Mouse (Mus musculus): Measurements from ENCODE around the gene Gpr63. TPM values are rescaled to one million over a fixed set of nuclear protein-coding genes. Genes with fewer than 3 reads are reported as not detected.
"Not testable (repeated sequence)": the region's sequence is repeated elsewhere in the genome, so short reads cannot be mapped to it uniquely, and the experiment has no call there.

The Gpr63 gene
- 1.7 and 2.2 TPM in 2 replicates for polyA plus RNA-seq (2016; fragmentation: Nextera tagmentation; extraction: Ambion mirVana)

DNA sequence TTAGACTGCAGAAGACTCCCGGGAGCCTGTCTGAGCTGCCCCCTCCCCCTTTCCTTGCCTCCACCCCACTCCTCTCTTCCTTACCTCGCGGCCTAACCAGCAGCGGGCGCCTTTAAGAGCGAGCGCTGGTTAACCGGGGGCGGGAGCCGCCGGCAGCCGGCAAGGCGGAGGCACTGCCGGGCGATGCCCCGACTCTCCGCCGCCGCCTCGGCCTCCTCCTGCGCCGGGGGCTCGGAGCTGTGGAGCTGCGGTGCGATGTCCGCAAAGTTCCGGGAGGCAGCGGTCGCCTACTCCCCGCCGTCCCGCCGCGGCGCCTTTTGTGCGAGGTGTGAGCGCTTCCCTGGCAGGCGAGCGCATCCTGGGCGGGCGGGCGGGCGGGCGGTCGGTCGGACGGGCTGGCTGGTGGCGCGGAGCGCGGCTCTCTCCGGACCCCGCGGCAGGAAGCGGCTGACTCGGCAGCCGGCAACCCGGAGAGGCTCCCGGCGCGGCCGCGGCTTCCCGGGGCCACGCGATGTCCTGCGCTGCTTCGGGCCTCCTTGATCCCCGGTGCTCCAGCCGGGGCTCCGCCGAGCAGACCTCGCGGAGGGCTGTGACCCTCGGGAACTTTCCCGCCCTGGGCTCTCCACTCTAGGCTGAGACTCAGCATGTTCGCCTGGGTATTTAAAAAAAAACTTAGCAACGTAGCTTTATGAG is at the start of gene Gpr63:
Gene Gpr63 (plus strand): TSS at position 109 of the 693 bp plus-strand sequence.
- WGBS: under 1% methylated on average over 73 of the region's 78 CpGs
- peaks cover 7% of the 10 kb centered on the region for H3K27me3 ChIP-seq (ENCODE audit: poor library complexity, severe bottlenecking)
- H3K4me3 ChIP-seq: peak within 1 kb of the TSS; percentile 82
- DNase-seq (ENCODE audit: extremely low spot score, low spot score): peak; percentile 78
- peak within 1 kb of the TSS; percentile 97 for H3K27ac ChIP-seq
- no peaks in the 10 kb centered on the region for H3K9me3 ChIP-seq
- H3K36me3 ChIP-seq (replicated peaks): no peaks in the 10 kb centered on the region
- H3K4me1 ChIP-seq: peaks cover 27% of the 10 kb centered on the region

DNA sequence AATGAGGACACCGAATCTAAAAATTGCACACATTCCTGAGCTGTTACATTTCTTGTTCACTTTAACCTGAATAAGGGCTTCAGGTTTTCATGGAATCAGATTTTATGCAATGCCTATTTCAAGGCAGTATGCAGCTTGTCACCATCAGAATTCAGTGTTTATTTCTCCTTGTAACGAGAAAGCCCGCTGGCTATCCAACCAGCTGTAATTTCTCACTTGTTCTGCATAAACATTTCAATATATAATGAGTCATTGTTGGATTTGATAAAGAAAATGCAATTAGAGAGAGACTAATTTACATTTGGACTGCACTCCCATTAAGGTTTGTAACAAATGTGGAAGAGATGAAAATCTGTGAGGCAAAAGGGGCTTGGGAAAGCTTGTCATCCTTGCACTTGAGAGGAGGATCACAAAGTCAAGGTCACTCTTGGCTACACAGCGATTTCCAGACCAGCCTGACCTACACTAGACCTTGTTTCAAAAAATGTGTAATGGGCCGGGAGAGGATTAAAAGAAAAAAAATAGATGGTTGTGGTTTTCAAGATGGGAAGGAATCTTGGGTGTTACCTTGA is 46.1 kb upstream of the Gpr63 start:
- H3K36me3 ChIP-seq (replicated peaks): no peaks in the 10 kb centered on the region
- no peaks in the 10 kb centered on the region for H3K27me3 ChIP-seq (ENCODE audit: poor library complexity, severe bottlenecking)
- peaks cover 4% of the 10 kb centered on the region; the same call in 1 of the 2 replicates for H3K4me1 ChIP-seq
- no peak for DNase-seq (ENCODE audit: extremely low spot score, low spot score)
- 85% methylated on average over 5 of the region's 5 CpGs for WGBS
- H3K27ac ChIP-seq: no peak overlapping the region
- H3K9me3 ChIP-seq: no peaks in the 10 kb centered on the region
- no peak overlapping the region for H3K4me3 ChIP-seq

DNA sequence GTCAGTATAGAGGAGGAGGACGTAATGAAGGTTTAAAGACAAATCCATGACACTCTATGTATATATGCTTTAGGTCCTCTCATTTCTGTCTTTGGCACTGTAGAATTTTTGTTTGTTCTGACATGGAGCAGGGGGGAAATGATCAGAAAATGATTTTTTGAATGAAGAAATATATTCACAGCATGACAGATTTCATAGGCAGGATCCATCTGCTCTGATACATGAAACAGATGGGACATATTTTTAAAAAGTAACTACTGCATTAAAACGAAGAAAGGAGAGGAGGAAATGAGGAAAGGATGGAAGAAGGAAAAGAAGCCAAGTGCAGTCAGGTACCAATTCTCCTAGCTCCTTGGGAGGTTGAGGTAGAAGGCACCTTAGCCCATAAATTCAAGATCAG is 41.5 kb upstream of the Gpr63 start:
- no peaks in the 10 kb centered on the region for H3K27me3 ChIP-seq (ENCODE audit: poor library complexity, severe bottlenecking)
- no peak overlapping the region for H3K27ac ChIP-seq
- H3K36me3 ChIP-seq (replicated peaks): no peaks in the 10 kb centered on the region
- H3K4me3 ChIP-seq: no peak overlapping the region
- DNase-seq (ENCODE audit: extremely low spot score, low spot score): no peak
- H3K4me1 ChIP-seq: no peaks in the 10 kb centered on the region
- H3K9me3 ChIP-seq: no peaks in the 10 kb centered on the region
- WGBS: 81% methylated on average over 2 of the region's 2 CpGs

DNA sequence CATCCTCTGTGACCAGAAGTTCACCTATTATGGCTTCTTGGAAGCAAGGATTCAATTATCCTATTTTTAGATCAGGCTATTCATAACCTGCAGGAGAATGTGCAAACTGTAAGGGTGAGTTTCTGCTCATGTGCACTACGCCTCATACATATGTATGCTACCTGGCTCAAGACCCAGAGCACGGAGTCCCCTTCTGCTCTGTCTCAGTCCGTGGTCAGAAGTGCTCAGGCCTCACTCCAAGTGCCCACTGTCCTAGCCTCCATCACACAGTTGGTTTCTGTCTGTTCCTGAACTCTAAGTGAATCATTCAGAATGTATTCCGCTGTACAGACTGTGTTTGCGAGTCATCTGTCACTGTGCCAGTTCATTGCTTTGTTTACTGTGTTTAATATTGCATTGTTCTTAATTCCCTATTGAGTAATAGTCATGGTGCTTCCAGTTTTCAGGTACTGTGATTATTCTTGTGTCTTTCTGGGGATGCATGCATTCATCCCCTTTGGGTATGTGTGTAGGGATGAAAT is 37.9 kb upstream of the Gpr63 start:
- WGBS: 87% methylated on average over 5 of the region's 5 CpGs
- Histone ChIP-seq H3K27ac (no peak overlapping the region), H3K4me1 (no peaks in the 10 kb centered on the region), H3K36me3 (replicated peaks) (no peaks in the 10 kb centered on the region), H3K27me3 (ENCODE audit: poor library complexity, severe bottlenecking) (no peaks in the 10 kb centered on the region), H3K9me3 (no peaks in the 10 kb centered on the region), H3K4me3 (no peak overlapping the region)
- DNase-seq (ENCODE audit: extremely low spot score, low spot score): no peak

DNA sequence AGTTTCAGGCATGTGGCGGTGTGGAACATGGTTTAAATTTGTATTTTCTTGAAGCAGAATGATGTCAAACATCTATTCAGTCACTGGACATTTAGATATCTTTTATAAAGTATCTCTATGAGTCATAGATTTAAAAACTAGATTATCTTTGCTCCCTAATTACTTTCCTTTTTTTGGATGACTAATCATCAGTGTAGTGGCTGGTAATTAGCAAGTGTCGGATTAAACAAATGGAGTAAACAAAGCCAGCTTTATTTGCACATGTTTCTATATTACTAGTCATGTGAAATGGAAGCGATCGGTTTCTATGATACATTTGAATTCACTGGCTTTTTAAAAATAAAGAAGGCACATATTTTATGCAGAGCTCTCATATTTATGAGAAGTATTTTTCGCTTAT is 37.3 kb upstream of the Gpr63 start:
- WGBS: 86% methylated on average over 5 of the region's 5 CpGs
- no peak for DNase-seq (ENCODE audit: extremely low spot score, low spot score)
- no peaks in the 10 kb centered on the region for H3K9me3 ChIP-seq
- no peak overlapping the region for H3K27ac ChIP-seq
- H3K4me3 ChIP-seq: no peak overlapping the region
- no peaks in the 10 kb centered on the region for H3K27me3 ChIP-seq (ENCODE audit: poor library complexity, severe bottlenecking)
- no peaks in the 10 kb centered on the region for H3K36me3 ChIP-seq (replicated peaks)
- no peaks in the 10 kb centered on the region for H3K4me1 ChIP-seq

DNA sequence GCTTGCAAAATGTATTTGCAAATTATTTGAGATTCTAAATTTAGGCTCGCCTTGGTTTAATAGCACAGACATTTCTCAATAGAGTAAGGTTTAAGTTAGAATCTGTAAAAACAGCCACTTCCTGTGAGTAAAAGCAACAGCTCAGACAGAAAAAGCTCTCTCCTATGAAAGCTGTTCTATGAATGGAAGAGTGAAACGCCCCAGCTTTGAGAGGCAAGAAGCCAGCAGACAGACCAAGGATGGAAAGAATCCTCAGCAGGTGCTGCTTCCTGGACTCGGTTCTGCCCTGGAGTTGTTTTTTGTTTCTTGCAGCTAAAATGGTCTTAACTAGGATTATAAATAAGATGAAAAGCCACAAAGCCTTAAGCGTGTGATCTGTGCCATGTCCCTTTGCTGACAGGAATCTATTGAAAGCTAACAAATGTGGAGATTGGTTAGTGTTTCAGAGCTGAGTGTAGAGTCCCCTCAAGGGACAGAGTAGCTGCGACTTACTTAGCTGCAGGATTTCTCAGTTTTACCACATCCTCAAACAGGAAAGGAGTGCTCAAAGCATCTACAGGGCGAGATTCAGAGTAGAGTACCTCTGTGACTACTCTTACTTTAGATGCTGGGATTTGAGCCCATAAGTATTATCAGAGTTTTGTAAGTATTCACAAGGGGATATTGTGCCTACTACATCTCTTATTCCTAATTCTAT is 23.3 kb upstream of the Gpr63 start:
- WGBS: 49% methylated on average over 6 of the region's 6 CpGs
- no peak for DNase-seq (ENCODE audit: extremely low spot score, low spot score)
- Histone ChIP-seq H3K27me3 (ENCODE audit: poor library complexity, severe bottlenecking) (no peaks in the 10 kb centered on the region), H3K4me1 (peaks cover 5% of the 10 kb centered on the region; the same call in 1 of the 2 replicates), H3K9me3 (no peaks in the 10 kb centered on the region), H3K4me3 (no peak overlapping the region), H3K36me3 (replicated peaks) (no peaks in the 10 kb centered on the region), H3K27ac (no peak overlapping the region)

DNA sequence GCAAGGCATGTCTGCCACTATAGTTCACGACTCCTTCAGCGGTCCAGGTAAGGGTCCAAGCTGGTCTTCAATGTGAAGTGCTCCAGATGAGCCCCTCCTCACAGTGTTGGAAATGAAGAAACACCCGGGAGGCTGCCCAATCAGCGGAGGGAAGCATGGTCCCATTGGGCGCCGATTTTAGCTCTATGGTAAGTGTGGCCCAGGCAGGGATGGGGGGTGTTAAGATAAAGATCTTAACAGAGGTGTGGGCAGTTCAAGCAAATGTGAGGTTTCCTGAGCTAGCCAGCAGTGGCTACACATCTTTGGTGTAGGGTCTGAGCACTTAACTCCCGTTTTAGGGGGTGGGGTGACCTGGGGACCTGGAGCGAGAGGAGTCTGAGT is 299 bp upstream of the Gpr63 start:
- WGBS: 5% methylated on average over 8 of the region's 8 CpGs
- no peak for DNase-seq (ENCODE audit: extremely low spot score, low spot score)
- H3K27ac ChIP-seq: peak overlapping the region; percentile 97

DNA sequence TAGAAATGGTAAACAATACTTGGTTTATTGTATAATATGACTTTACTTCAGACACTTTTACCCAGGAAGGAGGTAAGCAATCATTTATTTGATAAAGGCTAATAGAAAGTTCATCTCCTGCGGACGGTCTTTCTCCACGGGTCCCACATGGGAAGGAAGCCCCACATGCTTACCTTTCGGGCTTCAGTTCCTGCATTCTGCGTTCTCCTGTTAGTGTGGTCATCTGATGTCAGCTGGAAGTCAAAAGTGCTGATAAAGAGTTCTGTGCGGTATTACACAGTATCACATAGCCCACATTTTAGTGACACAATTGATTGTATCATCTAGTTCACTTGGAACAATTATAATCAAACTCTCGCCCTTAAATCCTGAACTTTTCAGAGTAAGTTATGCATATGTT is 1.0 kb downstream of the Gpr63 start:
- Histone ChIP-seq H3K27ac (peak overlapping the region; percentile 97), H3K4me1 (peaks cover 27% of the 10 kb centered on the region), H3K36me3 (replicated peaks) (no peaks in the 10 kb centered on the region), H3K9me3 (no peaks in the 10 kb centered on the region), H3K27me3 (ENCODE audit: poor library complexity, severe bottlenecking) (peaks cover 7% of the 10 kb centered on the region), H3K4me3 (peak overlapping the region; percentile 82)
- DNase-seq (ENCODE audit: extremely low spot score, low spot score): no peak
- WGBS: 25% methylated on average over 7 of the region's 7 CpGs

More for the DNA sequence above, 299 bp upstream of the Gpr63 start:
- Histone ChIP-seq H3K36me3 (replicated peaks) (no peaks in the 10 kb centered on the region), H3K27me3 (ENCODE audit: poor library complexity, severe bottlenecking) (peaks cover 7% of the 10 kb centered on the region), H3K4me1 (peaks cover 27% of the 10 kb centered on the region), H3K9me3 (no peaks in the 10 kb centered on the region), H3K4me3 (peak overlapping the region; percentile 82)

DNA sequence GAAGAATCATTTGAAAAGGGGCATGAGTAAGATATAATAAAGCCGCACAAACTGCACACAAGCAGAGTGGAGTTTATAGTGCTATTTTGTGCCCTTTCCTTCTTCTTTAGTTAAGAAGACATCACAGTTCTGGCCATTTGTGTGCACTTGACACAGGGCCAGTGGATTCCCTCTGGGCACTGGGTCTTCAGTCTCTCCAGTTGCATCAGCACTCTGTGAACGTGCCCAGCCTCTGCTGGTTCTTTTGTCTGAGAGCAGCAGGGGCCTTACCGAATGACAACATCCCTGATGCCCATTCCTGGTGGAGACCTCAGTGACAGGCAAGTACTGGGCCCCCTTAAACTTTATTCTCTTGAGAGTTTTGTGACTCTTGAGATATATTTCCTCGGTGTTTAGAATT is 12.4 kb downstream of the Gpr63 start:
- Histone ChIP-seq H3K9me3 (peaks cover 4% of the 10 kb centered on the region; the same call in 1 of the 2 replicates), H3K27ac (no peak overlapping the region), H3K36me3 (replicated peaks) (peaks cover 16% of the 10 kb centered on the region), H3K4me1 (peaks cover 5% of the 10 kb centered on the region), H3K4me3 (no peak overlapping the region), H3K27me3 (ENCODE audit: poor library complexity, severe bottlenecking) (no peaks in the 10 kb centered on the region)
- no peak for DNase-seq (ENCODE audit: extremely low spot score, low spot score)
- 47% methylated on average over 4 of the region's 4 CpGs for WGBS

DNA sequence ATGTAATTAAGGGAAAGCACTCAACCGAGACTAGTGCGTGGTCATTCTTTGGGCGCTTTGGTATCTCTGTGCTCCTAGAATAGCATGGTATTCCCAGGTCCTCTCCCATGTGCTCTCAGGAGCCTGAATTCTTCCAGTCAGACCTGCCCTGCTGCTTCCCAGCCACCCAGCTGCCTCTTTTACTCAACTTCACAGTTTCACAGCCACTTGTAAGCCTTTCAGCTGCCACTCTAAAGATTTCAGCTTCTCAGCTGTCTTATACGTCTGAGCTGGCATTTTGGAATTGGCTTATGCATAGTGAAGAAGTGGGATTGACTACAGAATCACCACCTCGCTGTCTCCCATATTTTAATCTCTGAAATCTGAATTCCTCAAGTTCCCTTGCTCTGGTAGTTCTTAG is 19.4 kb downstream of the Gpr63 start:
- no peaks in the 10 kb centered on the region for H3K27me3 ChIP-seq (ENCODE audit: poor library complexity, severe bottlenecking)
- peaks cover 4% of the 10 kb centered on the region; the same call in 1 of the 2 replicates for H3K9me3 ChIP-seq
- no peak for DNase-seq (ENCODE audit: extremely low spot score, low spot score)
- H3K36me3 ChIP-seq (replicated peaks): peaks cover 16% of the 10 kb centered on the region
- H3K27ac ChIP-seq: no peak overlapping the region
- no peaks in the 10 kb centered on the region for H3K4me1 ChIP-seq
- no peak overlapping the region for H3K4me3 ChIP-seq
- 96% methylated on average over 5 of the region's 5 CpGs for WGBS

DNA sequence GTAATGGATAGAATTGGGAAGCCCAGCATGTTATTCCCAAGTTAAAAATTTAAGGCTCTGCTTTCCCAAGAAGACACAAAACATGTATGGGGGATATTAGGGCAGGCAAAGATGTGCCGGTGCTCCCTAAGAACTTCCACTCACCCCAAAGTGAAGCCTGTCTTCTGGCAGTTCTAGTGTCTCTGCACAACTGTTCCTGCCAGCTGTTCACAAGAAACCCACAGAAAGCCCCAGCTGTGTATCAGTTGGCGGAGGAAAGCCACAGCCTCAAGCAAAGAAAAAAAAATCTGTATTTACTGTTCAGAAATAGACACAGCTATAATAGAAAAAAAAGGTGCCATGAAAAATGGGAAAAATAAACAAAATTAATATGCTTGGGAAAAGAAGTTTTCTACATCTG is 25.3 kb downstream of the Gpr63 start:
- no peak for DNase-seq (ENCODE audit: extremely low spot score, low spot score)
- peaks cover 11% of the 10 kb centered on the region; the same call in 1 of the 2 replicates for H3K36me3 ChIP-seq (replicated peaks)
- no peak overlapping the region for H3K4me3 ChIP-seq
- H3K9me3 ChIP-seq: no peaks in the 10 kb centered on the region
- H3K27ac ChIP-seq: no peak overlapping the region
- H3K4me1 ChIP-seq: no peaks in the 10 kb centered on the region
- no peaks in the 10 kb centered on the region for H3K27me3 ChIP-seq (ENCODE audit: poor library complexity, severe bottlenecking)
- WGBS: 89% methylated on average over 2 of the region's 2 CpGs

DNA sequence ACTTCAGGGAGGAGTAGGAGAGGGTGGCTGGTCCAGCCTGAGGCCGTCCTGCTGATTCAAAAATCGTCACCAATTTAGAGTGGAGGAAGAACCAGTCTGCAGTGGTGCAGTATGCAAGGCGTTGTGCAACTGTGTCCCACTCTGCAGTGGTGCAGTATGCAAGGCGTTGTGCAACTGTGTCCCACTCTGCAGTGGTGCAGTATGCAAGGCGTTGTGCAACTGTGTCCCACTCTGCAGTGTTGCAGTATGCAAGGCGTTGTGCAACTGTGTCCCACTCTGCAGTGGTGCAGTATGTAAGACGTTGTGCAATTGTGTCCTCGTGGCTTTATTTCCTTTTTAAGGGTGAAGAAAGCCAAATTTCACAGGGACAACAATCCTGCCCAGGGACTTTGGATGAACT is 43.1 kb downstream of the Gpr63 start:
- not testable (repeated sequence) for H3K4me3 ChIP-seq; H3K27me3 ChIP-seq (ENCODE audit: poor library complexity, severe bottlenecking)
- 91% methylated on average over 8 of the region's 8 CpGs for WGBS

DNA sequence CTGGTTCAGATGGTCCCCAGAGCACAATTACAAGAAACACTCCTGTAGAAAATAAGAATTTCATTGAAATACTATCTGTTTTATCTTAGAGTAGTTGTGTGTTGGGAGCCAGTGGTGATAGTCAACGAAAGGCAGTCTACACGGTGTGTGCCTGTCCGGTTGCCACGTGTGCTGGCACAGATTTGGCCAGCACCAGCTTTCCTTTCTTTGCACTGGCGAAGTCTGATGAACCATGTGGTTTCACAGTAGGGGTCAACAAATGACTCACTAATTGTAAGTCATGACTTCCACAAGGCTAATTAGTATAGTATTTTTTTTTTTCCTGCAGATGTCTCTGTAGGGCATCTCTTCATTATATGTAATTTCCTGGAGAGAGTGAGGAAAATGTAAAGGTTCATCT is 45.6 kb downstream of the Gpr63 start:
- H3K9me3 ChIP-seq: no peaks in the 10 kb centered on the region
- no peak for DNase-seq (ENCODE audit: extremely low spot score, low spot score)
- no peak overlapping the region for H3K4me3 ChIP-seq
- H3K36me3 ChIP-seq (replicated peaks): peaks cover 26% of the 10 kb centered on the region
- H3K27ac ChIP-seq: no peak overlapping the region
- WGBS: 84% methylated on average over 5 of the region's 5 CpGs
- H3K4me1 ChIP-seq: no peaks in the 10 kb centered on the region
- no peaks in the 10 kb centered on the region for H3K27me3 ChIP-seq (ENCODE audit: poor library complexity, severe bottlenecking)

More for the DNA sequence above, 43.1 kb downstream of the Gpr63 start:
- H3K4me1 ChIP-seq; H3K27ac ChIP-seq; H3K9me3 ChIP-seq; DNase-seq (ENCODE audit: extremely low spot score, low spot score): not testable (repeated sequence)
- H3K36me3 ChIP-seq (replicated peaks): peaks cover 28% of the 10 kb centered on the region

Measured in forebrain, embryonic 10.5 days (tissue).